Mouse (Mus musculus): Measurements from ENCODE around the gene Khdc3. TPM values are rescaled to one million over a fixed set of nuclear protein-coding genes. Genes with fewer than 3 reads are reported as not detected.
"Not testable (repeated sequence)": the region's sequence is repeated elsewhere in the genome, so short reads cannot be mapped to it uniquely, and the experiment has no call there.

Gene Khdc3
- 1 to 10 TPM; 1.3 to 2.4 TPM for total RNA-seq (2021)

GRCm38 (mm10) chr9:73101536-73101935 is at the start of gene Khdc3:
Khdc3 (plus strand) TSS chr9:73101836.
- DNase-seq (ENCODE audit: low spot score in 2 of 2), result no peak
- intact Hi-C loops (cut with DNase I), result no loop called here

- DNase-seq (ENCODE audit: low spot score in 2 of 2), result no peak
- intact Hi-C loops (cut with DNase I), result no loop called here
Observed at GRCm38 (mm10) chr9:73055441-73055911, 46.2 kb upstream of the Khdc3 start.

- no peak for DNase-seq (ENCODE audit: low spot score in 2 of 2)
- intact Hi-C loops (cut with DNase I), result no loop called here
Observed at GRCm38 (mm10) chr9:73059224-73059623, 42.4 kb upstream of the Khdc3 start.

GRCm38 (mm10) chr9:73063621-73064290 is 37.9 kb upstream of the Khdc3 start:
- DNase-seq (ENCODE audit: low spot score in 2 of 2), result no peak
- intact Hi-C loops (cut with DNase I), result no loop called here

GRCm38 (mm10) chr9:73067086-73067485 is 34.5 kb upstream of the Khdc3 start:
- intact Hi-C loops (cut with DNase I), result no loop called here
- no peak for DNase-seq (ENCODE audit: low spot score in 2 of 2)

- DNase-seq (ENCODE audit: low spot score in 2 of 2), result peak; percentile 65 to 93
- intact Hi-C loops (cut with DNase I), result loop anchor here (1.0 kb wide), 1 partner anchor 100 kb away; no protein-coding TSS in a partner anchor
Observed at GRCm38 (mm10) chr9:73068230-73068679, 33.4 kb upstream of the Khdc3 start.

GRCm38 (mm10) chr9:73068688-73069087 is 32.9 kb upstream of the Khdc3 start:
- no peak for DNase-seq (ENCODE audit: low spot score in 2 of 2)
- intact Hi-C loops (cut with DNase I), result loop anchor here (1.0 kb wide), 1 partner anchor 100 kb away; no protein-coding TSS in a partner anchor

- DNase-seq (ENCODE audit: low spot score in 2 of 2), result peak in 1 of 2 experiments; percentile 76
Observed at GRCm38 (mm10) chr9:73070971-73071659, 30.5 kb upstream of the Khdc3 start.

GRCm38 (mm10) chr9:73072426-73072825 is 29.2 kb upstream of the Khdc3 start:
- DNase-seq (ENCODE audit: low spot score in 2 of 2), result no peak
- intact Hi-C loops (cut with DNase I), result loop anchor here (5.0 kb wide), 1 partner anchor 200 kb away; no protein-coding TSS in a partner anchor

More at GRCm38 (mm10) chr9:73070971-73071659, 30.5 kb upstream of the Khdc3 start:
- intact Hi-C loops (cut with DNase I), result loop anchor here (5.0 kb wide), 1 partner anchor 201 kb away; no protein-coding TSS in a partner anchor

- intact Hi-C loops (cut with DNase I), result loop anchor here (5.0 kb wide), 1 partner anchor 199 kb away; no protein-coding TSS in a partner anchor
Observed at GRCm38 (mm10) chr9:73073169-73073568, 28.5 kb upstream of the Khdc3 start.

GRCm38 (mm10) chr9:73079349-73079748 is 22.3 kb upstream of the Khdc3 start:
- intact Hi-C loops (cut with DNase I); DNase-seq (ENCODE audit: low spot score in 2 of 2): not testable (repeated sequence)

More at GRCm38 (mm10) chr9:73073169-73073568, 28.5 kb upstream of the Khdc3 start:
- DNase-seq (ENCODE audit: low spot score in 2 of 2), result no peak

- no peak for DNase-seq (ENCODE audit: low spot score in 2 of 2)
- intact Hi-C loops (cut with DNase I), result no loop called here
Observed at GRCm38 (mm10) chr9:73079801-73080325, 21.8 kb upstream of the Khdc3 start.

- DNase-seq (ENCODE audit: low spot score in 2 of 2), result no peak
- intact Hi-C loops (cut with DNase I), result no loop called here
Observed at GRCm38 (mm10) chr9:73082291-73083000, 19.2 kb upstream of the Khdc3 start.

GRCm38 (mm10) chr9:73083956-73084355 is 17.7 kb upstream of the Khdc3 start:
- intact Hi-C loops (cut with DNase I), result no loop called here

GRCm38 (mm10) chr9:73085845-73086244 is 15.8 kb upstream of the Khdc3 start:
- intact Hi-C loops (cut with DNase I), result no loop called here
- DNase-seq (ENCODE audit: low spot score in 2 of 2), result no peak

More at GRCm38 (mm10) chr9:73083956-73084355, 17.7 kb upstream of the Khdc3 start:
- no peak for DNase-seq (ENCODE audit: low spot score in 2 of 2)

GRCm38 (mm10) chr9:73087121-73087520 is 14.5 kb upstream of the Khdc3 start:
- no peak for DNase-seq (ENCODE audit: low spot score in 2 of 2)
- intact Hi-C loops (cut with DNase I), result no loop called here

GRCm38 (mm10) chr9:73087581-73087980 is 14.1 kb upstream of the Khdc3 start:
- DNase-seq (ENCODE audit: low spot score in 2 of 2), result no peak
- intact Hi-C loops (cut with DNase I), result no loop called here

GRCm38 (mm10) chr9:73089222-73089920 is 12.3 kb upstream of the Khdc3 start:
- peak; percentile 25 to 27 for DNase-seq (ENCODE audit: low spot score in 2 of 2)
- intact Hi-C loops (cut with DNase I), result no loop called here

GRCm38 (mm10) chr9:73090121-73090520 is 11.5 kb upstream of the Khdc3 start:
- intact Hi-C loops (cut with DNase I), result loop anchor here (2.0 to 10.0 kb wide), 3 partner anchors 63 to 325 kb away; no protein-coding TSS in a partner anchor
- DNase-seq (ENCODE audit: low spot score in 2 of 2), result no peak
